Mouse (Mus musculus) ES-Bruce4 (cell line): ENCODE results near the gene Tmem140.

Experiments
- CTCF ChIP-seq: IDR thresholded peaks from one replicate; pipeline ENCODE4 v1.8.1; 2011; ENCODE audit warnings: low read depth, low read length
- EP300 ChIP-seq: IDR thresholded peaks from 2 replicates; pipeline ENCODE4 v1.6.1; 2011; ENCODE audit warnings: low read depth, low read length; ENCODE audit not compliant: insufficient read depth

- no peak for TF ChIP-seq CTCF
- TF ChIP-seq EP300 = no peak
Measured at GRCm38 (mm10) chr6:34870136-34870535, 7.2 kb downstream of the Tmem140 start.
